ENCODE assay signal across 8 mouse cellular contexts in the genomic region with DNA sequence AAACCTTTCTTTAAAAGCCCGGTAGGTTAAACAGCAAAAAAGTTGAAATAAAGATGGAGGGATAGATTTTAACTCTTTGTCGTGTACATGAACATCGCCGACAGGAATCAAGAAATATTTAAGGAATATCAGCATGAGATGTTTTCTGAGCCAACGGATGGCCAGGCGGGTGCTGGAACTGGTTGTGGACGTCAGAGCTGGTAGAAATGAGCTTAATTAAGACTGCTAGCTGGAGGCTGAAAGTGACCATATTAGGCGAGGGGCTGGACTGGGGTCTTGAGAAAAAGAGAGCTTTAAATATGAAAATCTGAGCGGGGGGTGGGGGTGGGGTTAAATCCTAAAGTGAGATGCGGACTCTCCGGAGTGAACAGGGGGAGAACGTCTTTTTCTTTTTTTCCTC. TPM values are rescaled to one million over a fixed set of nuclear protein-coding genes. Genes with fewer than 3 reads are reported as not detected.
DNase-seq lines count a peak whose midpoint lies in the region; ATAC-seq and TF ChIP-seq lines count a peak whose summit lies in the region.

No protein-coding gene starts in this region.

- peak overlapping the region; percentile 68 for H3K27ac ChIP-seq in kidney, embryonic 14.5 days (ENCODE audit: low read depth, low read length)
- peak overlapping the region; percentile 90 for H3K27ac ChIP-seq in hindbrain, embryonic 13.5 days

- H3K36me3 ChIP-seq in kidney, embryonic 14.5 days (ENCODE audit: control insufficient read depth, insufficient read depth, low read length): no peaks in the 10 kb centered on the region
- no peaks in the 10 kb centered on the region for H3K36me3 ChIP-seq in hindbrain, embryonic 13.5 days

- no peak for ATAC-seq in kidney, embryonic 14.5 days (ENCODE audit: low FRiP score, low TSS enrichment)
- no peak for ATAC-seq in hindbrain, embryonic 13.5 days (ENCODE audit: low FRiP score)
- no peak for ATAC-seq in monocyte, adult 5-6 weeks (replicated peaks; ENCODE audit: insufficient number of reproducible peaks, low FRiP score, low TSS enrichment, poor library complexity, severe bottlenecking)

- TF ChIP-seq POLR2A in brain, embryonic 14.5 days (IDR thresholded peaks at IDR 0.05; ENCODE audit: borderline replicate concordance, extremely low read depth, insufficient read depth, insufficient read length, poor library complexity, severe bottlenecking): no peak

- peaks cover 3% of the 10 kb centered on the region; the same call in 1 of the 2 replicates for H3K4me1 ChIP-seq in kidney, embryonic 14.5 days (ENCODE audit: control insufficient read depth, insufficient read depth, low read length)
- peaks cover 10% of the 10 kb centered on the region for H3K4me1 ChIP-seq in hindbrain, embryonic 13.5 days (replicated peaks)

- peak overlapping the region; percentile 57 for H3K9ac ChIP-seq in kidney, embryonic 14.5 days (ENCODE audit: low read depth, low read length)
- peak overlapping the region; percentile 81 for H3K9ac ChIP-seq in hindbrain, embryonic 13.5 days

- H3K4me2 ChIP-seq in kidney, embryonic 14.5 days (replicated peaks; ENCODE audit: low read depth, low read length): peak overlapping the region; percentile 73
- peak overlapping the region; percentile 82 for H3K4me2 ChIP-seq in hindbrain, embryonic 13.5 days

- peak overlapping the region; percentile 55 for H3K4me3 ChIP-seq in kidney, embryonic 14.5 days (ENCODE audit: low read length)
- peak overlapping the region; percentile 58 for H3K4me3 ChIP-seq in hindbrain, embryonic 13.5 days

- under 1% methylated on average over 12 of the region's 12 CpGs for WGBS in kidney, embryonic 14.5 days
- WGBS in hindbrain, embryonic 13.5 days: under 1% methylated on average over 12 of the region's 12 CpGs

- no peak for DNase-seq in kidney, postnatal 25 days
- peak; percentile 53 for DNase-seq in brain, embryonic 14.5 days (ENCODE audit: low read depth)
- peak; percentile 14 for DNase-seq in lung, postnatal 10 days
- no peak for DNase-seq in spleen, adult 18-20 months
- no peak for DNase-seq in ovary, adult 18-20 months (ENCODE audit: low spot score)

- no peaks in the 10 kb centered on the region for H3K27me3 ChIP-seq in kidney, embryonic 14.5 days (ENCODE audit: control insufficient read depth, insufficient read depth, low read length)
- peaks cover 16% of the 10 kb centered on the region for H3K27me3 ChIP-seq in hindbrain, embryonic 13.5 days

- H3K9me3 ChIP-seq in kidney, embryonic 14.5 days (ENCODE audit: control insufficient read depth, low read length): no peaks in the 10 kb centered on the region
- H3K9me3 ChIP-seq in hindbrain, embryonic 13.5 days: no peaks in the 10 kb centered on the region

- TF ChIP-seq CTCF in brain, embryonic 14.5 days (IDR thresholded peaks at IDR 0.05; ENCODE audit: borderline replicate concordance, extremely low read depth, insufficient read depth, insufficient read length): no peak

RNA-seq across cellular contexts. Expression of a gene that starts 57.8 kb away (rescaled TPM):
- polyA plus RNA-seq in kidney, embryonic 14.5 days (2014; fragmentation: Nextera tagmentation; extraction: Ambion mirVana): 512 and 656 TPM in 2 replicates
- 197 and 215 TPM in 2 replicates for polyA plus RNA-seq in brain, embryonic 14.5 days (2012; rRNA removed)
- polyA plus RNA-seq in hindbrain, embryonic 13.5 days (2015; fragmentation: Nextera tagmentation; extraction: Ambion mirVana): 482 and 500 TPM in 2 replicates
- total RNA-seq in monocyte, adult 5-6 weeks (2017): 121 to 126 TPM (median 122 TPM) in 3 replicates

Comparison
In these comparisons a context has a peak if more than half of its experiments do, and no peak if none do; other contexts are left out.
1. DNase-seq: peak in brain, embryonic 14.5 days (single experiment) and lung, postnatal 10 days (single experiment); none in kidney, postnatal 25 days (0 of 2), spleen, adult 18-20 months (0 of 2) and ovary, adult 18-20 months (single experiment).